Mouse (Mus musculus): ENCODE data around the gene Srp54b. TPM values are rescaled to one million over a fixed set of nuclear protein-coding genes. Genes with fewer than 3 reads are reported as not detected.

The Srp54b gene
- total RNA-seq, 2 experiments from 2014 or later = 49.4 to 60.9 TPM

Other genes starting within 250 kb of the Srp54b start
- gene Gm20403, start 168.6 kb upstream of the Srp54b start, total RNA-seq (2021) = not detected
- gene Baz1a, start 140.8 kb upstream of the Srp54b start, total RNA-seq (2021) = 1 to 10 TPM; 5.1 to 7.0 TPM
- 10 to 100 TPM; 10.2 to 12.5 TPM for gene 2700097O09Rik, start 75.0 kb upstream of the Srp54b start, total RNA-seq (2021)
- gene Srp54a, start 74.8 kb upstream of the Srp54b start, total RNA-seq (2021) = 10 to 100 TPM; 78.8 to 99.0 TPM
- gene Fam177a, start 30.6 kb upstream of the Srp54b start, total RNA-seq (2021) = 10 to 100 TPM; 15.8 to 18.9 TPM
- not detected for gene 1700047I17Rik2, start 44.5 kb downstream of the Srp54b start, total RNA-seq (2021)
- gene Srp54c, start 75.1 kb downstream of the Srp54b start, total RNA-seq (2021) = 10 to 100 TPM; 31.4 to 36.8 TPM
- 10 to 100 TPM in 1 of 2 experiments, 1 to 10 TPM in 1; 8.4 to 10.3 TPM for gene 1110008L16Rik, start 144.5 kb downstream of the Srp54b start, total RNA-seq (2021)
- 10 to 100 TPM; 12.9 to 13.0 TPM for gene Ppp2r3c, start 147.9 kb downstream of the Srp54b start, total RNA-seq (2021)
- gene Psma6, start 229.1 kb downstream of the Srp54b start, total RNA-seq (2021) = 100 to 1,000 TPM; 120 to 136 TPM

All from left cerebral cortex, adult 2 months (tissue).